Mouse (Mus musculus) heart, postnatal 0 days (tissue): ENCODE measurements around the gene Tent5b. TPM values are rescaled to one million over a fixed set of nuclear protein-coding genes. Genes with fewer than 3 reads are reported as not detected.

Source experiments
- ATAC-seq: fragments of 200-750 bp; cut with Nextera tagmentation; 2 replicates; pipeline ENCODE4 v1.8.0; 2017; ENCODE audit warnings: low read depth, moderate number of reproducible peaks, moderate library complexity; ENCODE audit not compliant: insufficient read depth
- DNase-seq: peaks from one replicate; pipeline ENCODE4 v3.0.0-alpha.2; 2016; ENCODE audit warnings: low spot score
- H3K27ac ChIP-seq: fragments of 300-500 bp; sonication (generic); 2 replicates; pipeline ENCODE4 v1.5.1; 2014; ENCODE audit warnings: low read depth, mild to moderate bottlenecking
- H3K27me3 ChIP-seq: fragments of 300-500 bp; sonication (generic); 2 replicates; pipeline ENCODE4 v1.6.1; 2014; ENCODE audit warnings: low read length, mixed read lengths; ENCODE audit not compliant: control insufficient read depth, insufficient read depth
- H3K36me3 ChIP-seq: fragments of 300-500 bp; sonication (generic); replicated peaks from 2 replicates; pipeline ENCODE4 v1.6.1; 2014; ENCODE audit warnings: low read length, mixed read lengths; ENCODE audit not compliant: control insufficient read depth, insufficient read depth
- H3K4me1 ChIP-seq: fragments of 300-500 bp; sonication (generic); 2 replicates; pipeline ENCODE4 v1.6.1; 2014; ENCODE audit warnings: antibody characterized with exemption; ENCODE audit not compliant: control insufficient read depth, insufficient read depth
- H3K4me2 ChIP-seq: fragments of 300-500 bp; sonication (generic); 2 replicates; pipeline ENCODE4 v1.6.1; 2014; ENCODE audit warnings: low read depth, mild to moderate bottlenecking, low read length, moderate library complexity
- H3K4me3 ChIP-seq: fragments of 300-500 bp; sonication (generic); 2 replicates; pipeline ENCODE4 v1.5.1; 2014; ENCODE audit warnings: low read depth, low read length
- H3K9ac ChIP-seq: fragments of 300-500 bp; sonication (generic); replicated peaks from 2 replicates; pipeline ENCODE4 v1.6.1; 2014; ENCODE audit warnings: low read depth, low read length, mixed read lengths
- H3K9me3 ChIP-seq: fragments of 300-500 bp; sonication (generic); replicated peaks from 2 replicates; pipeline ENCODE4 v1.6.1; 2016; ENCODE audit warnings: low read length; ENCODE audit not compliant: control insufficient read depth
- CTCF ChIP-seq: IDR thresholded peaks from 2 replicates; pipeline ENCODE4 v1.5.1; 2016; ENCODE audit warnings: antibody characterized with exemption, control low read depth, low read depth
- EP300 ChIP-seq: IDR thresholded peaks from 2 replicates; pipeline ENCODE4 v1.6.1; 2016; ENCODE audit warnings: antibody characterized with exemption, low read depth
- WGBS: fragments of 180-500 bp; shearing (Covaris S2); extraction: QIAGEN DNeasy Blood & Tissue Kit; methylation state at CpG from one replicate; pipeline ENCODE4 v1.1.7; 2014; 5-methylcytosine and 5-hydroxymethylcytosine counted together
- polyA plus RNA-seq: library from polyadenylated mRNA; unstranded; fragments of >200 nt; fragmentation: Nextera tagmentation; extraction: Ambion mirVana; gene quantifications from 2 replicates; pipeline ENCODE4 v1.2.1, GENCODE M21; 2015
- total RNA-seq: library from RNA; depleted of rRNA; stranded (reverse); fragments of >200 nt; gene quantifications from 2 replicates; pipeline ENCODE4 v1.2.3, GENCODE M21; 2014; ENCODE audit warnings: low replicate concordance; rRNA removed

The Tent5b gene
- total and polyA plus RNA-seq, 2 experiments from 2014 or later = 1.4 to 33.3 TPM

GRCm38 (mm10) chr4:133536081-133536480 lies 56.1 kb downstream of the Tent5b start:
- Histone ChIP-seq H3K9me3 (no peaks in the 10 kb centered on the region), H3K4me2 (no peak overlapping the region), H3K4me1 (no peaks in the 10 kb centered on the region), H3K4me3 (no peak overlapping the region), H3K36me3 (peaks cover 87% of the 10 kb centered on the region), H3K27me3 (no peaks in the 10 kb centered on the region), H3K27ac (no peak overlapping the region), H3K9ac (no peak overlapping the region)
- no peak for ATAC-seq
- WGBS = 69% methylated on average over 3 of the region's 3 CpGs
- DNase-seq = no peak
- no peak for TF ChIP-seq EP300
- no peak for TF ChIP-seq CTCF

DNA sequence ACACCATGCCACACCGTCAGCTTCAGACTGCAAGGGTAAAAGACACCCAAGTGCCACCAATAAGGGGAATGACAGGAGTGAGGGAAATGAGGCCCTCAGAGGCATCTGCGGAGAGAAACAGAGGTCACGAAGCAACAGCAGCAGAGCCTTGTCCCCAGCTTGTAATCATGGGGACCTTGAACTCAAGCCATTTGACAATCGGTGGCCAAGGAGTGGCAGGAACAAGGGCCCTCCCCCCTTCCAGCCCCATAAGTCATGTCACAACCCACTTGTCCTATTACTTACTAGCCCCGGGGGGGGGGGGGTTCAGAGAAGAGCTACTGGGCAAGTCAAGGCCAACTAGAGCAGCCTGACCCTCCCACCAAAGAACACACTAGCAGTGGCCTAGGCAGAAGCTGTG lies 56.7 kb downstream of the Tent5b start:
- DNase-seq (no peak), ATAC-seq (no peak)
- Histone ChIP-seq H3K36me3 (peaks cover 87% of the 10 kb centered on the region), H3K27ac (no peak overlapping the region), H3K27me3 (no peaks in the 10 kb centered on the region), H3K9me3 (no peaks in the 10 kb centered on the region), H3K4me3 (no peak overlapping the region), H3K4me1 (no peaks in the 10 kb centered on the region), H3K9ac (no peak overlapping the region), H3K4me2 (no peak overlapping the region)
- 86% methylated on average over 5 of the region's 5 CpGs for WGBS
- TF ChIP-seq EP300 (no peak), CTCF (no peak)

Other genes with a start within 250 kb of the Tent5b start
- gene Map3k6, start 239.3 kb upstream of the Tent5b start, total RNA-seq = 13.8 and 14.8 TPM in 2 replicates
- 2.7 and 2.8 TPM in 2 replicates for gene Map3k6, start 239.3 kb upstream of the Tent5b start, polyA plus RNA-seq
- gene Sytl1, start 217.0 kb upstream of the Tent5b start, total RNA-seq = 3.6 and 3.7 TPM in 2 replicates
- 0.79 and 0.84 TPM in 2 replicates for gene Sytl1, start 217.0 kb upstream of the Tent5b start, polyA plus RNA-seq
- gene Tmem222, start 202.3 kb upstream of the Tent5b start, total RNA-seq = 58.8 and 103 TPM in 2 replicates
- 45.0 and 45.6 TPM in 2 replicates for gene Tmem222, start 202.3 kb upstream of the Tent5b start, polyA plus RNA-seq
- gene Wdtc1, start 126.7 kb upstream of the Tent5b start, total RNA-seq = 30.2 and 39.9 TPM in 2 replicates
- gene Wdtc1, start 126.7 kb upstream of the Tent5b start, polyA plus RNA-seq = 9.3 and 9.6 TPM in 2 replicates
- 15.8 and 30.8 TPM in 2 replicates for gene Slc9a1, start 110.4 kb upstream of the Tent5b start, total RNA-seq
- 4.0 and 4.4 TPM in 2 replicates for gene Slc9a1, start 110.4 kb upstream of the Tent5b start, polyA plus RNA-seq
- gene Trnp1, start 18.4 kb downstream of the Tent5b start, total RNA-seq = 4.1 and 9.8 TPM in 2 replicates
- 1.8 and 2.7 TPM in 2 replicates for gene Trnp1, start 18.4 kb downstream of the Tent5b start, polyA plus RNA-seq
- gene Kdf1, start 38.8 kb downstream of the Tent5b start, total RNA-seq = not detected in 2 replicates
- gene Kdf1, start 38.8 kb downstream of the Tent5b start, polyA plus RNA-seq = 0.16 and 0.30 TPM in 2 replicates
- 29.2 and 42.1 TPM in 2 replicates for gene Nudc, start 65.9 kb downstream of the Tent5b start, total RNA-seq
- 146 and 152 TPM in 2 replicates for gene Nudc, start 65.9 kb downstream of the Tent5b start, polyA plus RNA-seq
- gene Nr0b2, start 73.2 kb downstream of the Tent5b start, total RNA-seq = 11.1 and 36.4 TPM in 2 replicates
- gene Nr0b2, start 73.2 kb downstream of the Tent5b start, polyA plus RNA-seq = 30.8 and 32.2 TPM in 2 replicates
- 8.2 and 9.4 TPM in 2 replicates for gene Gpatch3, start 94.6 kb downstream of the Tent5b start, total RNA-seq
- 3.5 and 3.6 TPM in 2 replicates for gene Gpatch3, start 94.6 kb downstream of the Tent5b start, polyA plus RNA-seq
- gene Gpn2, start 104.2 kb downstream of the Tent5b start, total RNA-seq = 8.9 and 17.2 TPM in 2 replicates
- gene Gpn2, start 104.2 kb downstream of the Tent5b start, polyA plus RNA-seq = 8.6 and 8.8 TPM in 2 replicates
- 2.6 and 6.8 TPM in 2 replicates for gene Sfn, start 122.0 kb downstream of the Tent5b start, total RNA-seq
- 0.18 and 0.37 TPM in 2 replicates for gene Sfn, start 122.0 kb downstream of the Tent5b start, polyA plus RNA-seq
- gene Zdhhc18, start 170.0 kb downstream of the Tent5b start, total RNA-seq = 11.4 and 21.8 TPM in 2 replicates
- 1.7 and 2.3 TPM in 2 replicates for gene Zdhhc18, start 170.0 kb downstream of the Tent5b start, polyA plus RNA-seq
- 8.7 and 13.7 TPM in 2 replicates for gene Pigv, start 192.5 kb downstream of the Tent5b start, total RNA-seq
- gene Pigv, start 192.5 kb downstream of the Tent5b start, polyA plus RNA-seq = 12.9 and 13.5 TPM in 2 replicates